Mouse (Mus musculus) spleen, adult 2 months (tissue): Measurements from ENCODE around the gene Gm12394.

ENCODE experiments used
- CTCF ChIP-seq: fragments of 200-500 bp; IDR thresholded peaks from 2 replicates; pipeline ENCODE4 v1.5.1; 2011; ENCODE audit warnings: mild to moderate bottlenecking, inconsistent platforms; ENCODE audit not compliant: insufficient read depth, insufficient read length, insufficient replicate concordance; ENCODE audit errors: extremely low read depth
- POLR2A ChIP-seq: fragments of 200-500 bp; IDR thresholded peaks from 2 replicates; pipeline ENCODE4 v1.6.1; 2011; ENCODE audit warnings: low read depth, low read length, inconsistent platforms

DNA sequence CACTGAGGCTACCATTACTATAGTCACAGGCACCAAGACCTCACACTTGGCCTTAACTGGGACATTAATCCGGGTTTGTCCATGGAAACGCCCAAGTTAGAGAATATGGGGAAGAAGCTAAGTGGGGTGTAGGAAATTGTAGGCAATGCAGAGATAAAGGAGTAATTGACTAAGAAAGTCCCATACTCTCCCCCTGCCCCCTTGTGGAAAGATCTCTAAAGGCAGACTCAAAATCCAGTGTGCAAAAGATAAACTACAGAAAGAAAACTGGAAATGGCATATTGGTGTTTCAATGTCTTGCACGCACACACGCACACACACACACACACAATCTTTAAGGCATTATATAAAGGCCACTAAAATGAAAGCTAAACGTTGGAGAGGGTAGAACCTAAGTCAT lies 14.2 kb upstream of the Gm12394 start:
- TF ChIP-seq POLR2A (no peak), CTCF (no peak)
